Mouse (Mus musculus): ENCODE data around the gene Gjb4. TPM values are rescaled to one million over a fixed set of nuclear protein-coding genes. Genes with fewer than 3 reads are reported as not detected.

Gene Gjb4
- total RNA-seq, 4 experiments from 2014 or later, result not detected

GRCm38 (mm10) chr4:127349560-127350300 lies 4.2 kb downstream of the Gjb4 start:
- DNase-seq (ENCODE audit: low spot score in 2 of 2), result no peak

DNA sequence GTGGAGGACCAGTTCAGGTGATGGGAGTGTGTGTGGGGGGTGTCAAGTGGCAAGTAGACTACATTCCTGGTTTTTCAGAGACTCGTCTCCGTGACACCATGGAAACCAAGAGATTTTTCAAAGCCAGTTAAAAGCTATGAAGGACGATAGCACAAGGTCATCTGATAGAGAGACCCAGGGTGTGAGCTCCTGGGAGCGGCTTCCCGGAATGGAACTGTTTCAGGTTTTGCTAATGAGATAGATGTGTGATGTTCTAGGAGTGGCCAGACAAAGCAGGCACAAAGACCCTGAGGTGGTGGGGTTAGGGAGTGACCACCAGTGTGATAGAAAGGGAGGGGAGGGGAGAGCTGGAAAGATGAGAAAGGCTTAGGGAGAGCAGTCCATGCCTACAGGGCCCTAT lies 8.9 kb downstream of the Gjb4 start:
- no peak for DNase-seq (ENCODE audit: low spot score in 2 of 2)

DNA sequence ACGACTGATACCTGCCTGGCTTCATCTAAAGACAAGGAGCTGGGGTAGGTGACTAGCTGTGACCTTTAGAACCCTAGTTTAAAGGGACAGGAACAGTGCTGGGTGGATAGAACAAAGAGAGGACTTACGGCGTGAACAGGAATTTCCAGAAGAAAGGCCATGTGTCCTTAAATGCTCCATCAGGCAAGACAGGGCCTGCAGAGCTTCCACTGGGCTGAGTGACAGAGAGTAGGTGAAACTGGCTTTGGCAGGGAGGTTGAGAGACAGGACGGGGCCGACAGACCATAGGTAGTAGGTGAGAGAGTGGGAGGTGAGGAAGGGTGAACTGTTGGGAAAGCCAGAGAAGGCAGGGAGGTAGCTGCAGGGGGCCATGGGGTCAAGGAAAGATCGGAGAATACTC lies 12.5 kb downstream of the Gjb4 start:
- no peak for DNase-seq (ENCODE audit: low spot score in 2 of 2)

GRCm38 (mm10) chr4:127337668-127338067 lies 16.2 kb downstream of the Gjb4 start:
- no peak for DNase-seq (ENCODE audit: low spot score in 2 of 2)

GRCm38 (mm10) chr4:127334870-127335504 lies 18.9 kb downstream of the Gjb4 start:
- no peak for DNase-seq (ENCODE audit: low spot score in 2 of 2)

- DNase-seq (ENCODE audit: low spot score in 2 of 2), result no peak
Observed at GRCm38 (mm10) chr4:127331171-127331570, 22.7 kb downstream of the Gjb4 start.

- no peak for DNase-seq (ENCODE audit: low spot score in 2 of 2)
Observed at GRCm38 (mm10) chr4:127330181-127331100, 23.4 kb downstream of the Gjb4 start, which contains the start of gene Gjb3. TSS of gene Gjb3 (minus strand) at chr4:127330844.

DNA sequence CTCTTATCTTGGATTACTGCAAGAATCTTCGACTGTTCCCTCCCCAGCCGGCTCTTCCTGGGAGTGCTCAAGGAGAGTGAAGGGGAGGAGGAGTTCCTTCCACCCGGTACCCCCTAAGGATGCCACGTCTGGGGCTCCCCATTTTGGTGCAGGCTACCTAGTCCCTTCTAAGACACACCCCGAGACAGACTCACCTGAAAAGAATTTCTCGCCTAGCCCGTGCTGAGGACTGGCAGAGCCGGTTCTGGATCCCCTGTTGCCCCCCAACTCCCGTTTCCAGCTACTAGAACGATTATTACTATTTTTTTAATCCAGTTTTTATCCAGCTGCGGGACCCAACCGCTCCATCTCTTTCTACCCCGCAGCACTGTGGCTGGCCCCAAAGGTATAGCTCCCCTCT lies 24.1 kb downstream of the Gjb4 start:
- DNase-seq (ENCODE audit: low spot score in 2 of 2), result no peak

DNA sequence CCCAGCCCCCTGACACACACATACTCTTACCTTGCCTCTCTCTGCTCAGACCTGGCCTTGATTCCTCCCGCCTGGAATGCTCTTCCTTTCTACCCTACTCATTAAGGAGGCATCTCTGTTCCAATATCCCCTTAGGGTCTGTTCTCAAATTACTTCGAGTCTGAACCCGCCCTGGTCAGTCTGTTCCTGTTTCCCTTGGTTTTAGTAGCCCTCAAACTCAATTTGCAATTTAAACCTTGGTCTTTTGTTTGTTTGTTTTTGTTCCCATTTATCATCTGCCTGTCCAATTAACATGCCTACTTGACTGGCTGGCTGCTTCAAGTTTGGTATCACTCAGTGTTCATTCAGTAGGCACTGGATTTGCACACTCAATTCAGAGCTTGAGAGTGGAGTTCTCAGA lies 24.8 kb downstream of the Gjb4 start:
- no peak for DNase-seq (ENCODE audit: low spot score in 2 of 2)

DNA sequence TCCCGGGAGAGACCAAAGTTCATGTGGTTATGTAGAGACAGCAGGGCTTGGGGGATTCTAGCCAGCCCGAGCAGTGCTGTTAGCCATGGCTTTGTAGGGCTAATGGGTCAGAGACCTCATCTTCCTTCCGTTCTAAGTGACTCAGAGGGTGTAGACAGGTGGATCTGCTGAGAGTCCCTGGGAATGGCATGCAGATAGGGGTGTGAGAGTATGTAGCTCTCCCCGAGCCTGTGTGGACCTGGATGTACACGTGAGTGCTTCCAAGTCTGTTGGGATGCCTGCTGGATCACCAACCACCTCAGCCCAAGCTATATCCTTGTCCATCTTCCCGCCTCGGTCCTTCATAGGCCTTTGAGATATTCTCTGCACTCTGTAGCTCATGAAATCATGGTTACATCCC lies 25.5 kb downstream of the Gjb4 start:
- no peak for DNase-seq (ENCODE audit: low spot score in 2 of 2)

GRCm38 (mm10) chr4:127327749-127328148 lies 26.1 kb downstream of the Gjb4 start:
- no peak for DNase-seq (ENCODE audit: low spot score in 2 of 2)

DNA sequence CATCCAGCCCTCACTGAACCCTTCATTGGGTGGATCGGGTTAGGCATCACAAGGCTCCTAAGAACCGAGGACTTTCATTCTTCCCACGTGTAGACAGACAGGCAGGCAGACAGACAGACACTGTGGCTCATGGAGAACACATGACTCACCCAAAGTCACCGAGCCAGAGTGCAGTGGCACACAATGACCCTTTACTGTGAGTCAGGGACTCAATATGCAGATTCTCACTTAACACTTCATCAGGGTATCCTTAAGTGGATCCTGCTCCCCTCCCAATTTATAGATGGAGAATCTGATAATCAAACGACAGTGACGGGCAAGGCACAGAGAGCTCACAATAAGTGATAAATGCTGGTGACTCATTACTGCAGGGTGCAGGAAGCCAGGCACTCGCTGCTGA lies 26.6 kb downstream of the Gjb4 start:
- no peak for DNase-seq (ENCODE audit: low spot score in 2 of 2)

DNA sequence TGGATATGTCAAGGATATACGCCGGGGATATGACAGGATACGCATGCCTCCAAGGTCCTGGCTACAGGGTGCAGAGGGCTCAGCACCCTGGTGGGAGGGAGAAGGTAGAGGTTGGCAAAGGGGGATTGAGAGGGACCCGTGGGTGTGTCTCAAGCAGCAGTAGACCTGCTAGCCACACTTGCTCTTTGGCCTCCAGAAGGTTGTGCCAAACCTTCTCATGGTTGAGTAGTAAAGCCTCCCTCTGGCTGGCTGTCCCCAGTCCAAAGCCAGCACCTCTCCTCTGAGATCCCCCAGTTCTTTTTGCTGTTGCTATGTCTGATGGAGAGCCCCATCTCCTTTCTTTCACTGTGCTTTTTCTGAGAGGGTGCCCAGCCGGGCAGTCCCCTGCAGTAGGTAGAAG lies 28.6 kb downstream of the Gjb4 start:
- no peak for DNase-seq (ENCODE audit: low spot score in 2 of 2)

DNA sequence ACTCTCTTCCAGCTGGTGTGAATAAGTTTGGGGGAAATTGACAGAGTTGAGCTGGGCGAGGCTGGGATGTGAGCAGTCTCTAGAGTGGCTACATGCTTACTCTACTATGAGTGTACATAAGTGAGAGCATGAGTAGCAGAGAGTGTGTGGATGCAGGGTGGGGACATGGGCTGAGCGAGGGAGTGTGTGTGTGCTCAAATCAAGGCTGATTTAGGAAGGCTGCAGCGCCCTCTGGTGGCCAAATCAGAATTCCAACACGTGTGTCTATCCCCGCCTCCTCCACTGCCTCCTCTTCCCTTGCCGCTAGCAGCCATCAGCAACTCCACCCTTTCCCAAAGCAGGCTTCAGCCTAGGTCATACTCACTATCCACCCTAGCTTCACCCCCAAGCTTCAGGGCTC lies 29.1 kb downstream of the Gjb4 start:
- DNase-seq (ENCODE audit: low spot score in 2 of 2), result peak; percentile 41 to 69

GRCm38 (mm10) chr4:127324296-127324695 lies 29.6 kb downstream of the Gjb4 start:
- no peak for DNase-seq (ENCODE audit: low spot score in 2 of 2)

DNA sequence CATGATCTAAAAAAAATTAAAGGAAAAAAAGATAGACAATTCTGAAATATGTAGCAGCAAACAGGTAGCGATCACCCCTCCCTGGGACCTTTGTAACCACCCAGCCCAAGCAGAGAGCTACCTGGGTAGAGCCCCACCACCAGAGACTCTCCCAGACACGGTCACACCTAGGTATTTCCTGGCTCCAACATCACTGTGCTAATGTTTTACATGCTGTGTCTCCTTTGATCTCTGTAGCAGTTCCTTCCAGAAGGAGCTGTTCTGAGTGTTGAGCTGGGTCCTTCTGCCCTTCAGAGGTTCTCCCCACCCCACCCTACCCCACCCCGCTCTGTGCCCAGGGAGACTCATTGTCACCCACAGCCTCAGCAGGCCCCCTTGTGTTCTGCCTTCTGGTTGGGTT lies 30.2 kb downstream of the Gjb4 start:
- DNase-seq (ENCODE audit: low spot score in 2 of 2), result no peak

DNA sequence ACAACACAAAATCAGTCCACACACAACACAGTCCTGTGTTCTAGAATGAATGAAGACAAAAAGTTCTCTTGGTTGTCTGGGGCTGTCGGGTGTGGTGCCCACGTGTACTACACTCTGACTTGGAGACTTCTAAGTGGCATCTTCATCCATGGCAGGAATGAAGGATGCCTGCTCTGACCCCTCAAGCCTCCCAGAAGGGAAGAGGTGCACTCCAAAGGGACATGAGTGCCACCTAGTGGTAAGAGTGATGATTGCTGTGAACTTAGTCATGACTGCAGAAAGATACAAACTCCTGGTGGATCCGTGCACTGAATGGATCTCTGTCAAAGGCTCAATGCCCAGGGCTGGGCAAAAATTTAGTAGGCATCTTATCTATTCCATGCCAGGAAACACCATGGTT lies 34.3 kb downstream of the Gjb4 start:
- no peak for DNase-seq (ENCODE audit: low spot score in 2 of 2)

- no peak for DNase-seq (ENCODE audit: low spot score in 2 of 2)
Observed at GRCm38 (mm10) chr4:127317143-127317542, 36.7 kb downstream of the Gjb4 start.

GRCm38 (mm10) chr4:127315753-127316152 lies 38.1 kb downstream of the Gjb4 start:
- no peak for DNase-seq (ENCODE audit: low spot score in 2 of 2)

DNA sequence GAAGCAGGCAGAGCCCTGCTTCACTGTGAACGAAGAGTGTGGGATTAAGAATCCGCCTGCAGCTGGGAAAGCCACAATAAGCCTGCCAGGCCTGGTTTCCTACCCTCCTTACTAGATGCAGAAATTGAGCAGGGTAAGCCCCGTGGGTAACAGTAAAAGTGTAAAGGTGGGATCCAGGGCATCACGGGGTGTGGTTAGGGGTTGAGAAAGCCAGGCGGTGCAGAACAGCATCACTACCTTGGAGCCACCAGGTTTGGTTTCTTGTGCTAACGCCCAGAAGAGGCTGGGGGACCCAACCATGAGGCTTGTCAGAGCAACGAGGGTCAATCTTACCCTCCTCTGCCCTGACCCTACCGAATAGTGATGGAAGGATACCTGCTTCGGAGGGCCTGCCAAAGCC lies 39.3 kb downstream of the Gjb4 start:
- no peak for DNase-seq (ENCODE audit: low spot score in 2 of 2)

GRCm38 (mm10) chr4:127313861-127314260 lies 40.0 kb downstream of the Gjb4 start, which contains the start of gene Gja4:
TSS of gene Gja4 (minus strand) at chr4:127314039.
- DNase-seq (ENCODE audit: low spot score in 2 of 2), result peak in 1 of 2 experiments; percentile 45

GRCm38 (mm10) chr4:127312349-127312748 lies 41.5 kb downstream of the Gjb4 start:
- DNase-seq (ENCODE audit: low spot score in 2 of 2), result no peak
